ENCODE assay signal across 8 mouse cellular contexts in genomic region chr5:25759460-25760409, GRCm38 (mm10). TPM values are rescaled to one million over a fixed set of nuclear protein-coding genes. Genes with fewer than 3 reads are reported as not detected.
DNase-seq lines count a peak whose midpoint lies in the region; ATAC-seq and TF ChIP-seq lines count a peak whose summit lies in the region.

Actr3b (plus strand) TSS chr5:25759997.

- H3K27me3 ChIP-seq in forebrain, embryonic 16.5 days (replicated peaks; ENCODE audit: control insufficient read depth, insufficient read depth, low read length): no peaks in the 10 kb centered on the region
- H3K27me3 ChIP-seq in neural tube, embryonic 14.5 days (ENCODE audit: control insufficient read depth, insufficient read depth, low read length): no peaks in the 10 kb centered on the region
- no peaks in the 10 kb centered on the region for H3K27me3 ChIP-seq in testis, adult 2 months (ENCODE audit: control insufficient read depth, insufficient read depth, low read length)

- intact Hi-C loops in heart, postnatal 36 days (cut with DNase I): no loop called here

- no peak for TF ChIP-seq CTCF in testis, adult 2 months (IDR thresholded peaks at IDR 0.05; ENCODE audit: control insufficient read depth, insufficient read depth, insufficient replicate concordance, low read depth, low read length)

- H3K4me2 ChIP-seq in forebrain, embryonic 16.5 days (ENCODE audit: low read length): peak within 1 kb of the TSS; percentile 82
- peak within 1 kb of the TSS; percentile 84 for H3K4me2 ChIP-seq in neural tube, embryonic 14.5 days (ENCODE audit: low read depth, low read length)

- peak within 1 kb of the TSS; percentile 94 to 98 for H3K4me3 ChIP-seq in ES-E14 (ENCODE audit: insufficient read depth in 1 of 2, low read depth in 1 of 2, low read length in 2 of 2, poor library complexity in 1 of 2, severe bottlenecking in 1 of 2)
- peak within 1 kb of the TSS; percentile 95 for H3K4me3 ChIP-seq in forebrain, embryonic 16.5 days (replicated peaks; ENCODE audit: low read length)
- H3K4me3 ChIP-seq in neural tube, embryonic 14.5 days (ENCODE audit: low read depth, low read length): peak within 1 kb of the TSS; percentile 80
- H3K4me3 ChIP-seq in testis, adult 2 months (ENCODE audit: control insufficient read depth, low read depth, low read length): peak within 1 kb of the TSS; percentile 96

- ATAC-seq in forebrain, embryonic 16.5 days: peak; percentile 99
- peak; percentile 99 for ATAC-seq in neural tube, embryonic 14.5 days (ENCODE audit: low read depth)

- DNase-seq in ES-E14 (ENCODE audit: low read depth, low spot score): peak; percentile 82
- peak; percentile 94 for DNase-seq in cerebellum, adult 11-12 months
- DNase-seq in heart, postnatal 36 days: peak; percentile 83 to 84
- DNase-seq in layer of hippocampus, adult 18-20 months (ENCODE audit: low spot score in 2 of 2): peak; percentile 85 to 94
- peak; percentile 87 for DNase-seq in lung, adult 18-20 months

- WGBS in forebrain, embryonic 16.5 days: 2% methylated on average over 45 of the region's 45 CpGs
- WGBS in neural tube, embryonic 14.5 days: 3% methylated on average over 45 of the region's 45 CpGs

- H3K36me3 ChIP-seq in ES-E14 (ENCODE audit: control insufficient read depth, insufficient read depth, low read length, poor library complexity, severe bottlenecking): no peaks in the 10 kb centered on the region
- H3K36me3 ChIP-seq in forebrain, embryonic 16.5 days (ENCODE audit: control insufficient read depth, insufficient read depth): no peaks in the 10 kb centered on the region
- H3K36me3 ChIP-seq in neural tube, embryonic 14.5 days (ENCODE audit: control insufficient read depth, insufficient read depth, low read length): no peaks in the 10 kb centered on the region
- H3K36me3 ChIP-seq in testis, adult 2 months (ENCODE audit: control insufficient read depth, insufficient read depth, low read length): no peaks in the 10 kb centered on the region

- no peaks in the 10 kb centered on the region for H3K9me3 ChIP-seq in ES-E14 (ENCODE audit: control insufficient read depth, insufficient read depth, low read depth, low read length)
- H3K9me3 ChIP-seq in forebrain, embryonic 16.5 days (ENCODE audit: control insufficient read depth, low read length): no peaks in the 10 kb centered on the region
- no peaks in the 10 kb centered on the region for H3K9me3 ChIP-seq in neural tube, embryonic 14.5 days (ENCODE audit: control insufficient read depth, low read length)

- no peak within 1 kb of the TSS for H3K27ac ChIP-seq in ES-E14 (ENCODE audit: insufficient read depth, low read depth, low read length, poor library complexity, severe bottlenecking)
- H3K27ac ChIP-seq in forebrain, embryonic 16.5 days (ENCODE audit: low read length): peak within 1 kb of the TSS; percentile 28; the same call in 1 of the 2 replicates
- peak within 1 kb of the TSS; percentile 22; the same call in 1 of the 2 replicates for H3K27ac ChIP-seq in neural tube, embryonic 14.5 days (ENCODE audit: low read depth, low read length)
- H3K27ac ChIP-seq in testis, adult 2 months (ENCODE audit: control insufficient read depth, insufficient read depth, low read depth, low read length): no peak within 1 kb of the TSS

- in situ Hi-C loops in ES-E14 (cut with MboI; ENCODE audit: low sequenced_read_pairs in 2 of 2, unreplicated experiment in 2 of 2): no loop called here

- peaks cover 2 to 4% of the 10 kb centered on the region in 2 experiments; a peak in 1 of 4 replicates for H3K4me1 ChIP-seq in ES-E14 (ENCODE audit: control insufficient read depth in 2 of 2, insufficient read depth in 2 of 2, low read length in 2 of 2, poor library complexity in 1 of 2)
- peaks cover 17% of the 10 kb centered on the region for H3K4me1 ChIP-seq in forebrain, embryonic 16.5 days (replicated peaks; ENCODE audit: control insufficient read depth, insufficient read depth, low read length)
- H3K4me1 ChIP-seq in neural tube, embryonic 14.5 days (ENCODE audit: control insufficient read depth, insufficient read depth, low read length): peaks cover 3% of the 10 kb centered on the region; the same call in 1 of the 2 replicates
- H3K4me1 ChIP-seq in testis, adult 2 months (ENCODE audit: control insufficient read depth, insufficient read depth, low read length): peaks cover 10% of the 10 kb centered on the region

- H3K9ac ChIP-seq in ES-E14 (ENCODE audit: insufficient read depth, low read depth, low read length, poor library complexity, severe bottlenecking): peak within 1 kb of the TSS; percentile 92
- H3K9ac ChIP-seq in forebrain, embryonic 16.5 days (replicated peaks; ENCODE audit: low read depth, low read length): peak within 1 kb of the TSS; percentile 91
- H3K9ac ChIP-seq in neural tube, embryonic 14.5 days (replicated peaks; ENCODE audit: low read depth, low read length): peak within 1 kb of the TSS; percentile 84

- TF ChIP-seq POLR2A in testis, adult 2 months (IDR thresholded peaks at IDR 0.05; ENCODE audit: control insufficient read depth, low read depth, low read length): peak; percentile 46

TF ChIP-seq in ES-E14, 5 proteins besides CTCF, POLR2A, EP300 and RAD21:
- no peak for TF ChIP-seq ZNF384 (IDR thresholded peaks at IDR 0.05; ENCODE audit: low read depth, low read length)
- TF ChIP-seq ZC3H11A (IDR thresholded peaks at IDR 0.05; ENCODE audit: borderline replicate concordance, low read depth, low read length): no peak

RNA-seq across cellular contexts. Expression of gene Actr3b, which starts in this region (rescaled TPM):
- total RNA-seq in ES-E14 (2012; rRNA removed): 9.0 and 9.6 TPM in 2 replicates
- 50.8 and 57.8 TPM in 2 replicates for polyA plus RNA-seq in forebrain, embryonic 16.5 days (2015; fragmentation: Nextera tagmentation; extraction: Ambion mirVana)
- 10 to 100 TPM; 43.5 to 48.8 TPM for total RNA-seq in heart, postnatal 36 days (2021)
- total RNA-seq in layer of hippocampus, adult 18-20 months (2021): 100 to 1,000 TPM; 134 to 146 TPM
- 38.1 and 44.2 TPM in 2 replicates for polyA plus RNA-seq in neural tube, embryonic 14.5 days (2014; fragmentation: Nextera tagmentation; extraction: Ambion mirVana)
- polyA plus RNA-seq in testis, adult 2 months (2012; rRNA removed): 1.7 and 2.0 TPM in 2 replicates

Comparison
In these comparisons a context has a peak if more than half of its experiments do, and no peak if none do; other contexts are left out.
1. RNA of gene Actr3b (polyA plus RNA-seq): 50.8 to 57.8 TPM in forebrain, embryonic 16.5 days and 38.1 to 44.2 TPM in neural tube, embryonic 14.5 days; 1.7 to 2.0 TPM in testis, adult 2 months; every median in the first group is over 10 times any median in the second.
2. H3K27ac ChIP-seq: peak in forebrain, embryonic 16.5 days (single experiment) and neural tube, embryonic 14.5 days (single experiment); none in ES-E14 (single experiment) and testis, adult 2 months (single experiment).
3. Peak in every context shown above with its lines, with median percentiles within 50 percentile points of each other: DNase-seq, H3K4me3 ChIP-seq and H3K9ac ChIP-seq.